Mouse (Mus musculus): ENCODE results near the gene Ap2b1.

DNA sequence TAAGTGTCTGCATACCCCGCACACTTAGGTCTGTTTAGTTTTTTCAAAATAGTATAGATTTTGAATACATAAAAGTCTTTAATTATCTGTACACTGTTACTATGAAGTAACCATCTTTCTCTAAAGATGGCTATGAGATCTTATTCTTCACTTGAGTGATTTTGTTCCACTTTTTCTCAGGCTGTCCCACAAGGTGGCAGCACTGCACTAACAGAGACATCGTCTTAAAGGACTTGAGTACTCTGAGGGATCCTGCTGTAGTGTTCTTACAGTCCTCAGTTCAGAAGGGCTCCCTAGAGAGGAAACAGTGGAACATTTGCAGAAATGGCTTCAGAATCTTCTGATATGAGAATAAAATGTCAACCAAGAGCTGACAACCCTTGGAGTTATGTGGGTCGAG lies 28.6 kb downstream of the Ap2b1 start:
- TF ChIP-seq CTCF (IDR thresholded peaks at IDR 0.05) = peak; percentile 77
- TF ChIP-seq POLR2A (IDR thresholded peaks at IDR 0.05; ENCODE audit: insufficient read depth, low read depth, low read length) = no peak

Data from heart, adult 2 months (tissue).